Mouse (Mus musculus): Measurements from ENCODE around the gene Npas3.

DNA sequence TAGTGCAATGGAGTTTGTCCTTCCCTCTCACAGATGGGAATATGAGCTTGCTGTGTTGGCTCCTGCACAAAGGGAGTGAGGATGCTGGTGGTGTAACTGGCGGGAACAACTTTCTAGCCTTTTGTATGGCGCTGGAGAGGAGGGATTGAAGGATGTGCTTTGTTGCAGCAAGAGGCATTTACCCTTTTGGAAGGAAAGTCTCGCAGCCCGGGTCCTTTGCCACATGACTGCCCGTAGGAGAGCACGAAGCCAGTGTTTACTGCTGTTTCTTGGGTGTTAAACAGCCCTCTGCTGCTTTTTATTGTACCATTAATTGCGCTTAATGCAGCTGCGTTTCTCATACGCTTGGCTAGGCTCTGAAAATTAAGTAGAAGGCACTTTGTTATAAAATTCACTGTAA lies 375.3 kb downstream of the Npas3 start:
- no peak for TF ChIP-seq CTCF (IDR thresholded peaks at IDR 0.05; ENCODE audit: control insufficient read depth, insufficient read depth, insufficient read length)
- no peak for TF ChIP-seq CEBPB (IDR thresholded peaks at IDR 0.05; ENCODE audit: low read depth)
- TF ChIP-seq MAX (IDR thresholded peaks at IDR 0.05): no peak
- TF ChIP-seq MYOG (IDR thresholded peaks at IDR 0.05; ENCODE audit: control insufficient read depth, extremely low read depth, insufficient read length): no peak
- TF ChIP-seq MYOD1 (IDR thresholded peaks at IDR 0.05; ENCODE audit: control insufficient read depth, insufficient read length, low read depth): no peak

All from C2C12 (cell line).